Mouse (Mus musculus): Measurements from ENCODE around the gene Ganab.

DNA sequence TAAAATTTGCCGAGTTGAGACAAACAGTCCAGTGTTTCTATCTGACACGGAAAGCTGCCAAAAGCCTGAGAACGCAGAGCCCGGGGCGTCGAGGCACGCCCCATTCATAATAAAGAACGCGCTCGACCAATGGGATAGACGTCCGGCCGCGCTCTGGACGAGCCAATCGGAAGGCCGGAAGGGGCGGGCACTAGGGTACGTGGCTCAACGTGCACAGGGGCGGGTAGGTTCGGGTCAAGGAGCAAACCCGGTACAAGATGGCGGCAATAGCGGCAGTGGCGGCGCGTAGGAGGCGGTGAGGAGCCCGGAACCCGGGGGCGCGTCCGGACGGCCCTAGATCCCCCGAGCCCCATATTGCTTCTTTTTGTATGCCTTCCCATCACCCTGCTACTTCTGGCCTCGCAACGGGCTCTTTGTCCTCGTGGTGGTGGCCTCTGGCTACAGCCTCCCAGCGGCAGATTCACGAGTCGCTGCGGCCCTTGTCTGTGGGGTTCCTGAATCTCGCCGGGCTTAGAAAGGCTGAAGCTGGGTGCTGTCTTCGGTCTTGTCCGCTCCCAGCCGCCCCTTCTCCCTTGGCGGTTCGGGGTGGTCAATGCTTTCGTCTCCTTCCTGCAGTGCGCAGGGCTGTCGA, at the start of gene Ganab:
- TF ChIP-seq GATA1 (IDR thresholded peaks at IDR 0.05; ENCODE audit: low read length) (no peak), TAL1 (IDR thresholded peaks at IDR 0.05; ENCODE audit: low read length) (no peak)

Data from erythroblast, embryonic 14.5 days (primary cell).